8 mouse cellular contexts compared by ENCODE assay signal in genomic region chr12:79006478-79007125, GRCm38 (mm10). TPM values are rescaled to one million over a fixed set of nuclear protein-coding genes. Genes with fewer than 3 reads are reported as not detected.
DNase-seq lines count a peak whose midpoint lies in the region; ATAC-seq and TF ChIP-seq lines count a peak whose summit lies in the region.

No protein-coding gene starts in this region.

- TF ChIP-seq CTCF in E14TG2a.4 (conservative IDR thresholded peaks at IDR 0.05; ENCODE audit: low read length) = 0 out of 2 replicates have a peak, but pooled peaks have one; percentile 5
- peak; percentile 47; the same call in 1 of the 2 replicates for TF ChIP-seq CTCF in brain, embryonic 14.5 days (IDR thresholded peaks at IDR 0.05; ENCODE audit: borderline replicate concordance, extremely low read depth, insufficient read depth, insufficient read length)

- H3K27me3 ChIP-seq in E14TG2a.4 (ENCODE audit: insufficient read depth, low read length) = peaks cover 51% of the 10 kb centered on the region
- no peaks in the 10 kb centered on the region for H3K27me3 ChIP-seq in forebrain, embryonic 13.5 days
- peaks cover 15% of the 10 kb centered on the region for H3K27me3 ChIP-seq in lung, embryonic 15.5 days

- under 1% methylated on average over 37 of the region's 53 CpGs for WGBS in forebrain, embryonic 13.5 days
- WGBS in lung, embryonic 15.5 days = under 1% methylated on average over 45 of the region's 53 CpGs

- H3K9me3 ChIP-seq in E14TG2a.4 (ENCODE audit: low read length) = no peaks in the 10 kb centered on the region
- H3K9me3 ChIP-seq in forebrain, embryonic 13.5 days (replicated peaks) = no peaks in the 10 kb centered on the region
- no peaks in the 10 kb centered on the region for H3K9me3 ChIP-seq in lung, embryonic 15.5 days

- peak; percentile 78 for DNase-seq in brain, embryonic 14.5 days (ENCODE audit: low read depth)
- peak; percentile 52 to 56 for DNase-seq in heart, postnatal 14 days
- DNase-seq in kidney, postnatal 4 days = peak; percentile 65 to 76
- peak; percentile 54 to 59 for DNase-seq in thymus, postnatal 10 days (ENCODE audit: low spot score in 2 of 2)

- peak; percentile 8; the same call in 1 of the 2 replicates for TF ChIP-seq POLR2A in brain, embryonic 14.5 days (IDR thresholded peaks at IDR 0.05; ENCODE audit: borderline replicate concordance, extremely low read depth, insufficient read depth, insufficient read length, poor library complexity, severe bottlenecking)

- peak overlapping the region; percentile 96 for H3K4me3 ChIP-seq in E14TG2a.4 (replicated peaks; ENCODE audit: low read length)
- peak overlapping the region; percentile 96 for H3K4me3 ChIP-seq in forebrain, embryonic 13.5 days
- H3K4me3 ChIP-seq in lung, embryonic 15.5 days = peak overlapping the region; percentile 90

- intact Hi-C loops in heart, postnatal 14 days (cut with DNase I) = loop anchor here (5.0 kb wide), 1 partner anchor 89 kb away; no protein-coding TSS in a partner anchor

- peak overlapping the region; percentile 74 for H3K4me2 ChIP-seq in forebrain, embryonic 13.5 days
- peak overlapping the region; percentile 90 for H3K4me2 ChIP-seq in lung, embryonic 15.5 days

- H3K27ac ChIP-seq in forebrain, embryonic 13.5 days = peak overlapping the region; percentile 79
- peak overlapping the region; percentile 39 for H3K27ac ChIP-seq in lung, embryonic 15.5 days

- peaks cover 33% of the 10 kb centered on the region for H3K4me1 ChIP-seq in E14TG2a.4 (replicated peaks; ENCODE audit: low read depth, low read length)
- H3K4me1 ChIP-seq in forebrain, embryonic 13.5 days = peaks cover 19% of the 10 kb centered on the region
- H3K4me1 ChIP-seq in lung, embryonic 15.5 days = peaks cover 10% of the 10 kb centered on the region

- ATAC-seq in forebrain, embryonic 13.5 days = peak; percentile 81
- peak; percentile 40; the same call in 1 of the 2 replicates for ATAC-seq in lung, embryonic 15.5 days (ENCODE audit: borderline replicate concordance, extremely low read depth, low FRiP score, low TSS enrichment)
- ATAC-seq in neutrophil, adult 5-6 weeks (ENCODE audit: extremely low read depth, insufficient number of reproducible peaks, low FRiP score, poor library complexity, severe bottlenecking) = peak; percentile 71

- no peaks in the 10 kb centered on the region for H3K36me3 ChIP-seq in E14TG2a.4 (ENCODE audit: insufficient read depth, low read length)
- no peaks in the 10 kb centered on the region for H3K36me3 ChIP-seq in forebrain, embryonic 13.5 days (ENCODE audit: poor library complexity, severe bottlenecking)
- H3K36me3 ChIP-seq in lung, embryonic 15.5 days = no peaks in the 10 kb centered on the region

- H3K9ac ChIP-seq in forebrain, embryonic 13.5 days = peak overlapping the region; percentile 84
- H3K9ac ChIP-seq in lung, embryonic 15.5 days = peak overlapping the region; percentile 71

RNA-seq across cellular contexts. Expression of gene Tmem229b, which starts 0.8 kb away (rescaled TPM):
- polyA plus RNA-seq in brain, embryonic 14.5 days (2012; rRNA removed) = 72.6 and 93.2 TPM in 2 replicates
- 25.3 and 29.1 TPM in 2 replicates for polyA plus RNA-seq in forebrain, embryonic 13.5 days (2015; fragmentation: Nextera tagmentation; extraction: Ambion mirVana)
- 1 to 10 TPM; 3.9 to 4.0 TPM for total RNA-seq in heart, postnatal 14 days (2021)
- polyA plus RNA-seq in lung, embryonic 15.5 days (2015; fragmentation: Nextera tagmentation; extraction: Ambion mirVana) = 5.4 and 7.3 TPM in 2 replicates
- total RNA-seq in neutrophil, adult 5-6 weeks (2017) = 59.5 and 85.9 TPM in 2 replicates

RNA-seq across cellular contexts. Expression of gene Plekhh1, which starts 22.4 kb away (rescaled TPM):
- polyA plus RNA-seq in brain, embryonic 14.5 days (2012; rRNA removed) = 6.1 and 6.8 TPM in 2 replicates
- polyA plus RNA-seq in forebrain, embryonic 13.5 days (2015; fragmentation: Nextera tagmentation; extraction: Ambion mirVana) = 2.8 and 3.0 TPM in 2 replicates
- 1 to 10 TPM; 5.5 to 5.7 TPM for total RNA-seq in heart, postnatal 14 days (2021)
- 3.3 and 3.4 TPM in 2 replicates for polyA plus RNA-seq in lung, embryonic 15.5 days (2015; fragmentation: Nextera tagmentation; extraction: Ambion mirVana)
- 0.58 TPM in 1 of 2 replicates, not detected in the other for total RNA-seq in neutrophil, adult 5-6 weeks (2017)

Comparison
In these comparisons a context has a peak if more than half of its experiments do, and no peak if none do; other contexts are left out.
1. Peak in every context shown above with its lines: DNase-seq, ATAC-seq, H3K4me3 ChIP-seq and H3K27ac ChIP-seq.